Mouse (Mus musculus): ENCODE results near the gene Gm10486. TPM values are rescaled to one million over a fixed set of nuclear protein-coding genes. Genes with fewer than 3 reads are reported as not detected.
"Not testable (repeated sequence)": the region's sequence is repeated elsewhere in the genome, so short reads cannot be mapped to it uniquely, and the experiment has no call there.

Gene Gm10486
- not detected for total RNA-seq (2021)
- long read RNA-seq, experiment 1: 0 reads
- long read RNA-seq, experiment 2: 0 reads

DNA sequence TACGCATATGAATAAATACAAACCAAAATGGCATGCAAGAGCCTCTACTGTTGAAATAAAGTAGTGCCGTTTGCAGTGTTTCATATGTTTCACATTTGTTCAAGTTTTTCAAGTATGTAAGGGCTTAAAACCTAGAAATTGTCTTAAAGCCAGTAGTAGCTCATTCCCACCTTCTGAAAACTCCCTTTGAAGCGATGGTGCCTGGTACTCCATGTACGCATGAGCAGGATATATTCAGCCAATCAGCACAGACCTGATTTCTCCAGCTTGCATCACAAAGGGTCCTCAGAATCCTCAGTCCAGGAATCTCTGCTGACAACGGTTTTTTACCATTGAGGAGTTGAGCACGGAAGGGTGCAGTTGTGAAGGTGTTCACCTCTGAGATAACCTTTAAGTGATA is at the start of gene Gm10486:
Gm10486 (plus strand) TSS at position 301 of the 400 bp plus-strand sequence.
- not testable (repeated sequence) for DNase-seq (ENCODE audit: low spot score in 2 of 2)
